Mouse (Mus musculus): Measurements from ENCODE around the gene Slc16a11.

The Slc16a11 gene

DNA sequence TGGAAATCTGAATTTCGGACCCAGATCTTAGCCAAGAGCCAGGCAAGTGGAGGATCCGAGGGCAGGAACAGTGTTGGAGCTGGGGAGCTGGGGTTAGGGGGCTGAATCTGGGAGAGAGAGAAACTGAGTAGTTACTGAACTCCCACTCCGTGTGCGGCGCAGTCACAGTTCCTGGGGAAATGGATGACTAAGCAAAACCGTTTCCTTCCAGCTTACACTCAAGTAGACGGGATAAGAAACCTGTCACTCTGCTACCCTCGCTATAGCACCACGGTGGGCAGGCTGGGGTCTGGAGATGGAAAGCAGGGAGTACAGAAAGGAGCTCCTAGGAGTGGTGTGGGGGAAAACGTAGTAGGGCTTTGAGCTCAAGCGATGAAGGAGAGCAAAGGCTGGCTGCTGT is 37.6 kb downstream of the Slc16a11 start:
- no peak for DNase-seq (ENCODE audit: low spot score in 2 of 2)

DNA sequence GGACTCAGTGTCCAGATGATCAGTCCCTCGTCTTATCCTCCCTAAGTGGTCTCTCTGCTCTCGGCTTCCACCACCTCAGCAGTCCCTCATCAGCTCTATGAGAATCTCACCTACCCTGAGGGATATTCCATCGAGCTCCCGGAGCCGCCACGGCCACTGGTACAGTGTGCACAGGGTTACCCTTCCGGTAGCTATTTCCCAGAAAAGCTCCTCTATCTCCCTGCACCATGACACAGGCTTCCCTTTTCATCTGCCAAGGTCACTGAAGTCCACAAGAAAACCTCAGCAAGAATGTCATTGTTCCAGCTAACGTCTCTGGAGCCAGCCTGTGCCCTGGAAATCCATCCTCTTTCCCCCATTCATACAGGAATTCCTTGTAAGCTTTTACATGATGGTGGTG is 39.3 kb downstream of the Slc16a11 start:
- DNase-seq (ENCODE audit: low spot score in 2 of 2): no peak

DNA sequence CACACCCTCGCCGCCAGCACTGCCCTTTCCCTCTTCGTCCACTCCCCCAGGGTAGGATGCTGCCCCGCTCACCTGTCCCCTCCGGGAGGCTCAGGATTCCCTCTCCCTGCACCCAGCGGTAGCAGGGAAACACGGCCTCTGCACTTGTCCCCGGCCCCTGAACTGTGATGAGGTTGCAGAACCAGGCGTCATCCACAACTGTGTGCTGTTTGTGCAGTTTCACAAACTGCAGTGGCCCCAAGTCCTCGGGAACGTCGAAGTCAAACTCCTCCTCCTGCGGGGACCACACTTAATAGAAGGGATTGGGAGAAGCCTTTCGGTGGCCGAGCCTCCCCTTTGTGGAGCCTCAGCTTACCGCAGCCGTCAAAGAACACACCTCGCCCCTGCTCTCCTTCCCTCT is 41.8 kb downstream of the Slc16a11 start:
- no peak for DNase-seq (ENCODE audit: low spot score in 2 of 2)

DNA sequence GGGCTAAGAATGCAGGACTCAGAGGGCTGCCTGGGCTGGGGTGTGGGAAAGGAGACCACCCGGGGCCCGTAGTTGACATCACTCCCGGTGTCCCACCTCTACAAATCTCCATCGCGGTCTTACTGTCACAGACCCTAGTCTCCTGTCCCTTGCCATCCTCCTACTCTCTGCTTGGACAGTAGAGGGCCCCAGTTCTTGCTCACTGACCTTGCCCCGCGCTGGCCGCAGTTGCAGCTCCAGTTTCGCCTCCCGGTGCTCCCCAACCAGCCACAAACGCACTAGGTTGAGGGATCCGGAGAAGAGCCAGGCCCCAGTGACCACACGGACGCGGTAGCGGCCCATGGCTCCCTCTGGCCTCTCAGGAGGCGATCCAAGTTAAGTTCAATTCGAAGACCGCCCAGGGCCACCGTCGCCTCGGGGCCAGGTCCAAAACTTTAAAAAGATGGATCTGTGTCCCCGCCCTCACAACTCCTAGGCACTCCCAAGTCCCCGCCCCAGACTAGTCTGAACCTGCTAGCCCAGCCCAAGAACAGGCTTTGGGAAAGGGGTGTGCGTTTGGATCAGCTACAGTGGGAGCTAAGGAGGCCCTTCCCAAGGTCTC is 42.5 kb downstream of the Slc16a11 start, which contains the start of gene Alox12:
TSS of gene Alox12 (minus strand) at position 423 of the 601 bp plus-strand sequence.
- DNase-seq (ENCODE audit: low spot score in 2 of 2): no peak

DNA sequence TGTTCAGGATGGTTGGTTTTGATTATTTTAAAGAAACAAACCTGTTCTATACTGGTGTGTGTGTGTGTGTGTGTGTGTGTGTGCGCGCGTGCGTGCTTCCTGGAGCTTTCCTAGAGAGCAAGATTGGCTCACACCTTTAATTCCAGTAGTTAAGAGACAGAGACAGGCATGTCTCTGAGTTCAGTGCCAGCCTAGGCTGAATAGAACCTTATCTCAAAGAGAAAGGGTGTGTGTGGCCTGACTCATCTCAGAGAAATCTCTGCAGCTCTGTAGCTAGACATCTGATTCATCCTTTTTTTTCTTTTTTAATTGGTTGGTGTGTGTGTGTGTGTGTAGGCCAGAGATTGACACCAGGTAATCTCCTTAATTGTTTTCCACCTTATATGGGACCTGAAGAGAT is 46.5 kb downstream of the Slc16a11 start:
- no peak for DNase-seq (ENCODE audit: low spot score in 2 of 2)

DNA sequence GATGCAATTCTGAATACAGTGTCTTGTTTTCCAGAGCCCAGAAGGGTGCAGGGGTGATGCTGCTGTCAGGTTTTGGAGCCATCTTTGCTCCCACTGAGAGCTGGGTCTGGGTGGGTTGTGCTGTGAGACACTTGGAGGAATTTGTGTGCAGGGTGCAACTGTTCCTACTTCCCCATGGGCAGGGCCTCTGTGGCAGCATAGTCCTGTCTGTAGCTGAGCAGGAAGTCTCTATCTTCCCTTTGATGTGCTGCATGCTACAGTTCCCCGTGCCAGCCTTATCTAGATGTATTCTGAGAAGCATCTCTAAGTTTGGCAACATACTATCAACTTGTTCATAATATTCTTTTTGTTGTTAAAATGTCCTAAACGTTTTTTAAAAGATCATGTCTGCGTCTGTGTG is 52.7 kb downstream of the Slc16a11 start:
- no peak for DNase-seq (ENCODE audit: low spot score in 2 of 2)

DNA sequence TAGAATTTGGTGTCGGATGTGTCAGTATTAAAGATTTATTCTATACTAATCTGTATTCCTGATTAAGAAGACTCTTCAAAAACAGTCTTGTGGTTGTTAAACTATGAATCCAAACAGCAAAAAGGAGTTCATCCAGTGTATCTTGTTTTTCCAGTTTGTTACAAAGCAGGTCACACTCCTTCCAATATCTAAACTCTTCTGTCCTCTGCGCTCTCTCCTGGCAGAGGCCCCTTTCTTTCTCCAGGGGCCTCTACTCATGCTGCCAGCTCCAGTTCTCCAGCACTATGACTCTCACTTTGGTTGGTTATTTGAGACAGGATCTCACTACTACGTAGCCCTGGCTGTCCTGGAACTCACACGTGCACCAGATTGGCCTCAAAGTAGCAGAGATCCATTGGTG is 53.3 kb downstream of the Slc16a11 start:
- no peak for DNase-seq (ENCODE audit: low spot score in 2 of 2)
